Mouse (Mus musculus): ENCODE measurements at regions not wholly inside any gene's neighbourhood (a gene's known extent, or its start where the extent isn't known, plus 50 kb on each side); places are given as distances from the start of the nearest gene placed in this dataset.

DNA sequence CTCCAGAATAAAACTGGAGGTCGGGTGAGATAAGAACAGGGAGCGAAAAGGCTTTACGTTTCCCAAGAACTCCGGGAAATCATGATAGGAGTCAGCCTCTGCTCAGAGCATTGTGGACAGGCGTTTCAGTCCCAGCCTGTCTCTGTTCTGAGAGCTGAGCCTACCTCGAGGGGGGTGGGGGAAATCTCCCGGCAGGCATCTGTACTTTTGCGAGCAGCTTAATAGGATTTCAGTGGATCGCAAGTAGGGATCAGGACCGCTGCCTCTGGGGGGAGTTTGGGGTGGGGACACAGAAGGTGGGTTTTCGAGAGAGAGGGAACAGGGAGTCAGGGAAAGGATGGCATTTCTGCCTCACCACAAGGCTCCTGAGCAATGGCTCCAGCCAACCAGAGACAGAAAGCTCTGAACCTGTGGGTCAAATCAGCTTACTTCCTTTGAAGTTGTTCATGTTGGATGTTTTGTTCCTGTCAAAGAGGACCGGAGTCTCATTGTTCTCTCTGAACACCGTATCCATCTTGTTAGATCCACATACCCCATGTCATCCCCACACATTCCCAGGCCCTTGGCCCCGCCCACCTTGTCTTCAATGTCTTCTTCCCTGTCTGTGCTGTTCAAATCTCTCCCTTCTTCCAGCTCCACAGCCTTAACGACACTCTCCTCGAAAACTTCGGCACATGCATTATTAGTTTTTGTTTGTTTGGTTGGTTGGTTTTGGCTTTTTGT, 109.5 kb downstream of the Trim29 start:
- WGBS = 22% methylated on average over 17 of the region's 17 CpGs
- no peak overlapping the region for H3K4me3 ChIP-seq (replicated peaks; ENCODE audit: insufficient read depth, low read depth, low read length)

GRCm38 (mm10) chr9:43427007-43427406, 116.4 kb downstream of the Trim29 start:
- H3K4me1 ChIP-seq (ENCODE audit: control insufficient read depth, insufficient read depth, low read length) = no peaks in the 10 kb centered on the region
- TF ChIP-seq CTCF (IDR thresholded peaks at IDR 0.05; ENCODE audit: borderline replicate concordance, insufficient read depth, low read depth, low read length) (no peak), POLR2A (IDR thresholded peaks at IDR 0.05; ENCODE audit: borderline replicate concordance, insufficient read depth, low read length) (no peak)
- no peak overlapping the region for H3K27ac ChIP-seq (ENCODE audit: insufficient read depth, low read length)
- H3K4me3 ChIP-seq (replicated peaks; ENCODE audit: insufficient read depth, low read depth, low read length) = no peak overlapping the region
- DNase-seq = no peak
- 36% methylated on average over 7 of the region's 7 CpGs for WGBS
- H3K27me3 ChIP-seq (ENCODE audit: control insufficient read depth, insufficient read depth, low read length) = no peaks in the 10 kb centered on the region

More for the DNA sequence above, 109.5 kb downstream of the Trim29 start:
- DNase-seq = no peak
- TF ChIP-seq POLR2A (IDR thresholded peaks at IDR 0.05; ENCODE audit: borderline replicate concordance, insufficient read depth, low read length) = no peak
- H3K27ac ChIP-seq (ENCODE audit: insufficient read depth, low read length) = no peak overlapping the region
- no peaks in the 10 kb centered on the region for H3K4me1 ChIP-seq (ENCODE audit: control insufficient read depth, insufficient read depth, low read length)
- no peaks in the 10 kb centered on the region; the same call in 1 of the 2 replicates for H3K27me3 ChIP-seq (ENCODE audit: control insufficient read depth, insufficient read depth, low read length)

DNA sequence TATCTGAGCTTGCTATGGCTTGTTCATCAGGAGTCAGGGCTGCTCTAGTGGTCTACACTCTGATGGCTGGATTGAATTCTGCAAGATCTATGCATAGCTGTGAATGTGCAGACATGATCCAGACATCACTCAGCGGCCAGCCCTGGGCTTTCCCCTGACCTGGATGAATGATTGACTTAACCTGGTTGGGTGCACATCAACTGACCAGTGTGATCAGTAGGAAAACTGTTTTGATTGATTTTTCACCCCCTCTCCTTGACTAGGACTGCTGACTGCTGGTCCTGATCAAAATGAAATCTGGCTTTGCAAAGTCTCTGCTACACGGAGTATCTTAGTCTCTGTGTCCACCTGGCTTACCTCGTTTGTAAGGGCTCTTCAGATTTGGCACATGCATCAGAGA, 123.3 kb downstream of the Trim29 start:
- H3K4me3 ChIP-seq (replicated peaks; ENCODE audit: insufficient read depth, low read depth, low read length) = no peak overlapping the region
- no peak for TF ChIP-seq POLR2A (IDR thresholded peaks at IDR 0.05; ENCODE audit: borderline replicate concordance, insufficient read depth, low read length)
- no peak for TF ChIP-seq CTCF (IDR thresholded peaks at IDR 0.05; ENCODE audit: borderline replicate concordance, insufficient read depth, low read depth, low read length)
- no peak overlapping the region for H3K27ac ChIP-seq (ENCODE audit: insufficient read depth, low read length)
- 41% methylated on average over 3 of the region's 3 CpGs for WGBS
- no peaks in the 10 kb centered on the region for H3K27me3 ChIP-seq (ENCODE audit: control insufficient read depth, insufficient read depth, low read length)
- peaks cover 5% of the 10 kb centered on the region for H3K4me1 ChIP-seq (ENCODE audit: control insufficient read depth, insufficient read depth, low read length)
- DNase-seq = no peak

DNA sequence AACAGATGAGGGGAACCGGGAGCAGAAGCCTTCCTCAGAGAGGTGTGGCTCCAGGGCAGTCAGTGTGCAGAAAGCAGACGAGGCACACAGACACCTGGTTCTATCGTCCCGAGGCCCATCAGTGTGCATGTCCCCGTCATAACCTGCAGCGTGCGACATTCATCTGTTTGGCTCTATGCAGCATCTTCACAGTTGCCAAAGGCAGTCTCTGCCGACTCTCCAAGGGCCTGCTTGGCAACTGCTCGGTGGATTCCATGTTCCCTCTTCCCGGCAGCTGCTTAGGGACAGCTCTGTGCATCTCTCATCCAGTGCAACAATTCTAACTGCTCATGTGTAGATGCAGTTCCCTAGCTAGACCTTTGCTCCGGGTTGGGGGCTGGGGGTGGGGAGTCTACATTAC, 127.8 kb downstream of the Trim29 start:
- TF ChIP-seq POLR2A (IDR thresholded peaks at IDR 0.05; ENCODE audit: borderline replicate concordance, insufficient read depth, low read length) = no peak
- no peak for TF ChIP-seq CTCF (IDR thresholded peaks at IDR 0.05; ENCODE audit: borderline replicate concordance, insufficient read depth, low read depth, low read length)
- WGBS = 22% methylated on average over 11 of the region's 11 CpGs
- DNase-seq = no peak
- Histone ChIP-seq H3K4me3 (replicated peaks; ENCODE audit: insufficient read depth, low read depth, low read length) (no peak overlapping the region), H3K27me3 (ENCODE audit: control insufficient read depth, insufficient read depth, low read length) (no peaks in the 10 kb centered on the region), H3K27ac (ENCODE audit: insufficient read depth, low read length) (no peak overlapping the region), H3K4me1 (ENCODE audit: control insufficient read depth, insufficient read depth, low read length) (peaks cover 12% of the 10 kb centered on the region)

GRCm38 (mm10) chr9:43440959-43441510, 130.4 kb downstream of the Trim29 start:
- H3K27ac ChIP-seq (ENCODE audit: insufficient read depth, low read length) = no peak overlapping the region
- no peak overlapping the region for H3K4me3 ChIP-seq (replicated peaks; ENCODE audit: insufficient read depth, low read depth, low read length)
- 31% methylated on average over 5 of the region's 5 CpGs for WGBS
- no peak for TF ChIP-seq CTCF (IDR thresholded peaks at IDR 0.05; ENCODE audit: borderline replicate concordance, insufficient read depth, low read depth, low read length)
- peaks cover 8% of the 10 kb centered on the region for H3K4me1 ChIP-seq (ENCODE audit: control insufficient read depth, insufficient read depth, low read length)
- DNase-seq = no peak
- H3K27me3 ChIP-seq (ENCODE audit: control insufficient read depth, insufficient read depth, low read length) = no peaks in the 10 kb centered on the region

- TF ChIP-seq POLR2A (IDR thresholded peaks at IDR 0.05; ENCODE audit: borderline replicate concordance, insufficient read depth, low read length) (no peak), CTCF (IDR thresholded peaks at IDR 0.05; ENCODE audit: borderline replicate concordance, insufficient read depth, low read depth, low read length) (no peak)
- DNase-seq = no peak
- H3K4me3 ChIP-seq (replicated peaks; ENCODE audit: insufficient read depth, low read depth, low read length) = no peak overlapping the region
- peaks cover 8% of the 10 kb centered on the region for H3K4me1 ChIP-seq (ENCODE audit: control insufficient read depth, insufficient read depth, low read length)
- 38% methylated on average over 1 of the region's 1 CpGs for WGBS
- no peak overlapping the region for H3K27ac ChIP-seq (ENCODE audit: insufficient read depth, low read length)
- no peaks in the 10 kb centered on the region for H3K27me3 ChIP-seq (ENCODE audit: control insufficient read depth, insufficient read depth, low read length)
Observed at GRCm38 (mm10) chr9:43445491-43445890, 134.8 kb downstream of the Trim29 start.

DNA sequence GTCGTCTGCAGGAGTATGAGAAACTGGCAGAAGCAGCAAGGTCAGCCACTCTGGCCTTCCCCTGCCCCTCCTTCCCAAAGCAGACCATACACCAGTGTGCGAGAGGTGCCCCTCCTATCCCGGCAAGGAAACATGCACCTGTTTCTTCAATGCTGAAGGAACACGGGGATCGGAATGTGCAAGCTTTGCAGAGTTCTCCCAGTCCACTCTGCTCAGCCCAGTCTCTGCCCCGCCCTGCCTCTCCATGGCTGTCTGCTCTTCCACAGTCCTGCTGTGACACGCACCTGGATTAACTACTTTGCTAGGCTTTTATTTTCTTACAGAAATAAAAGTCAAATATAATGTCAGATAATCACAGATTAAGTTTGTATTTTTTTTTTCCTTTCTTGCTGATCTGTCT, 136.7 kb downstream of the Trim29 start:
- TF ChIP-seq CTCF (IDR thresholded peaks at IDR 0.05; ENCODE audit: borderline replicate concordance, insufficient read depth, low read depth, low read length) (no peak), POLR2A (IDR thresholded peaks at IDR 0.05; ENCODE audit: borderline replicate concordance, insufficient read depth, low read length) (no peak)
- 76% methylated on average over 7 of the region's 7 CpGs for WGBS

GRCm38 (mm10) chr9:43448981-43449380, 138.3 kb downstream of the Trim29 start:
- H3K4me1 ChIP-seq (ENCODE audit: control insufficient read depth, insufficient read depth, low read length) = no peaks in the 10 kb centered on the region; the same call in 1 of the 2 replicates
- H3K27me3 ChIP-seq (ENCODE audit: control insufficient read depth, insufficient read depth, low read length) = no peaks in the 10 kb centered on the region
- 39% methylated on average over 5 of the region's 5 CpGs for WGBS
- no peak overlapping the region for H3K4me3 ChIP-seq (replicated peaks; ENCODE audit: insufficient read depth, low read depth, low read length)
- DNase-seq = no peak
- no peak overlapping the region for H3K27ac ChIP-seq (ENCODE audit: insufficient read depth, low read length)
- TF ChIP-seq POLR2A (IDR thresholded peaks at IDR 0.05; ENCODE audit: borderline replicate concordance, insufficient read depth, low read length) (no peak), CTCF (IDR thresholded peaks at IDR 0.05; ENCODE audit: borderline replicate concordance, insufficient read depth, low read depth, low read length) (no peak)

More for the DNA sequence above, 136.7 kb downstream of the Trim29 start:
- DNase-seq = no peak
- Histone ChIP-seq H3K4me1 (ENCODE audit: control insufficient read depth, insufficient read depth, low read length) (no peaks in the 10 kb centered on the region; the same call in 1 of the 2 replicates), H3K27me3 (ENCODE audit: control insufficient read depth, insufficient read depth, low read length) (no peaks in the 10 kb centered on the region), H3K4me3 (replicated peaks; ENCODE audit: insufficient read depth, low read depth, low read length) (no peak overlapping the region), H3K27ac (ENCODE audit: insufficient read depth, low read length) (no peak overlapping the region)

Measured in cerebellum, adult 2 months (tissue).